Mouse (Mus musculus) liver, adult 2 months (tissue): ENCODE measurements at regions not wholly inside any gene's neighbourhood (a gene's known extent, or its start where the extent isn't known, plus 50 kb on each side); places are given as distances from the start of the nearest gene placed in this dataset.

Source experiments
- DNase-seq: peaks from one replicate; pipeline ENCODE4 v3.0.0-alpha.2; 2011; ENCODE audit warnings: low read depth, low spot score; ENCODE audit errors: extremely low read depth
- H3K27ac ChIP-seq: fragments of 200-500 bp; replicated peaks from 2 replicates; pipeline ENCODE4 v1.5.1; 2012; ENCODE audit warnings: low read depth, mild to moderate bottlenecking, control low read depth, inconsistent platforms, low read length; ENCODE audit not compliant: insufficient read depth
- H3K27me3 ChIP-seq: fragments of 200-500 bp; 2 replicates; pipeline ENCODE4 v1.6.1; 2012; ENCODE audit warnings: mild to moderate bottlenecking, moderate library complexity, low read length, inconsistent platforms; ENCODE audit not compliant: control insufficient read depth, insufficient read depth
- H3K36me3 ChIP-seq: fragments of 200-500 bp; 2 replicates; pipeline ENCODE4 v1.6.1; 2012; ENCODE audit warnings: low read length, inconsistent platforms; ENCODE audit not compliant: control insufficient read depth, insufficient read depth
- H3K4me1 ChIP-seq: fragments of 200-500 bp; 2 replicates; pipeline ENCODE4 v1.6.1; 2011; ENCODE audit warnings: low read length; ENCODE audit not compliant: control insufficient read depth, insufficient read depth
- H3K4me3 ChIP-seq: fragments of 200-500 bp; 2 replicates; pipeline ENCODE4 v1.5.1; 2011; ENCODE audit warnings: low read depth, mild to moderate bottlenecking, control low read depth, low read length, moderate library complexity; ENCODE audit not compliant: insufficient read depth
- H3K79me2 ChIP-seq: fragments of 200-500 bp; 2 replicates; pipeline ENCODE4 v1.6.1; 2012; ENCODE audit warnings: inconsistent platforms, mild to moderate bottlenecking, low read length, moderate library complexity; ENCODE audit not compliant: control insufficient read depth, insufficient read depth
- H3K9ac ChIP-seq: fragments of 200-500 bp; 2 replicates; pipeline ENCODE4 v1.6.1; 2012; ENCODE audit warnings: low read depth, mild to moderate bottlenecking, control low read depth, inconsistent platforms, low read length
- CTCF ChIP-seq: fragments of 200-500 bp; IDR thresholded peaks from 2 replicates; pipeline ENCODE4 v1.5.1; 2011; ENCODE audit warnings: low read depth, low read length, control low read depth
- POLR2A ChIP-seq: fragments of 200-500 bp; IDR thresholded peaks from 2 replicates; pipeline ENCODE4 v1.6.1; 2011; ENCODE audit warnings: low read length, control low read depth; ENCODE audit not compliant: insufficient read depth; ENCODE audit errors: extremely low read depth
- WGBS: fragments of 180-500 bp; shearing (Covaris S2); methylation state at CpG from one replicate; pipeline ENCODE4 v1.1.7; 2018; 5-methylcytosine and 5-hydroxymethylcytosine counted together

GRCm38 (mm10) chr8:92302694-92303093 is 54.7 kb upstream of the Irx5 start:
- WGBS, result 53% methylated on average over 7 of the region's 7 CpGs
- DNase-seq, result no peak
- no peaks in the 10 kb centered on the region for H3K4me1 ChIP-seq

GRCm38 (mm10) chr8:92301029-92301428 is 56.4 kb upstream of the Irx5 start:
- 89% methylated on average over 3 of the region's 3 CpGs for WGBS
- H3K4me3 ChIP-seq, result no peak overlapping the region
- TF ChIP-seq CTCF, result no peak
- TF ChIP-seq POLR2A, result no peak
- H3K9ac ChIP-seq, result no peak overlapping the region
- H3K27ac ChIP-seq, result no peak overlapping the region
- no peaks in the 10 kb centered on the region for H3K79me2 ChIP-seq
- no peaks in the 10 kb centered on the region for H3K27me3 ChIP-seq
- DNase-seq, result no peak
- no peaks in the 10 kb centered on the region for H3K4me1 ChIP-seq
- H3K36me3 ChIP-seq, result no peaks in the 10 kb centered on the region

More at GRCm38 (mm10) chr8:92302694-92303093, 54.7 kb upstream of the Irx5 start:
- Histone ChIP-seq H3K27me3 (no peaks in the 10 kb centered on the region), H3K27ac (no peak overlapping the region), H3K79me2 (no peaks in the 10 kb centered on the region), H3K9ac (no peak overlapping the region), H3K36me3 (no peaks in the 10 kb centered on the region), H3K4me3 (no peak overlapping the region)
- TF ChIP-seq POLR2A, result no peak
- no peak for TF ChIP-seq CTCF

GRCm38 (mm10) chr8:92286841-92287811 is 70.3 kb upstream of the Irx5 start:
- no peaks in the 10 kb centered on the region for H3K36me3 ChIP-seq
- no peak overlapping the region for H3K4me3 ChIP-seq
- no peak overlapping the region for H3K27ac ChIP-seq
- whole genome bisulfite sequencing, result 86% methylated on average over 26 of the region's 26 CpGs
- no peak overlapping the region for H3K9ac ChIP-seq
- no peak for DNase-seq
- H3K79me2 ChIP-seq, result no peaks in the 10 kb centered on the region
- no peaks in the 10 kb centered on the region for H3K27me3 ChIP-seq
- H3K4me1 ChIP-seq, result peaks cover 2% of the 10 kb centered on the region; the same call in 1 of the 2 replicates
- no peak for TF ChIP-seq CTCF
- TF ChIP-seq POLR2A, result no peak

GRCm38 (mm10) chr8:92275755-92276154 is 81.7 kb upstream of the Irx5 start:
- no peaks in the 10 kb centered on the region for H3K36me3 ChIP-seq
- no peaks in the 10 kb centered on the region; the same call in 1 of the 2 replicates for H3K4me1 ChIP-seq
- H3K9ac ChIP-seq, result no peak overlapping the region
- H3K79me2 ChIP-seq, result no peaks in the 10 kb centered on the region
- H3K27ac ChIP-seq, result no peak overlapping the region
- H3K4me3 ChIP-seq, result no peak overlapping the region
- no peaks in the 10 kb centered on the region for H3K27me3 ChIP-seq
- no peak for DNase-seq
- WGBS, result 93% methylated on average over 5 of the region's 5 CpGs
- TF ChIP-seq CTCF, result no peak
- TF ChIP-seq POLR2A, result no peak

GRCm38 (mm10) chr8:92272726-92273125 is 84.7 kb upstream of the Irx5 start:
- Histone ChIP-seq H3K9ac (no peak overlapping the region), H3K79me2 (no peaks in the 10 kb centered on the region), H3K27me3 (0 out of 2 replicates have a peak, but pooled peaks cover 2% of the 10 kb centered on the region), H3K36me3 (no peaks in the 10 kb centered on the region), H3K27ac (0 out of 2 replicates have a peak overlapping the region, but pooled peaks have one; percentile 19), H3K4me3 (no peak overlapping the region), H3K4me1 (no peaks in the 10 kb centered on the region; the same call in 1 of the 2 replicates)
- peak; percentile 77 for DNase-seq
- TF ChIP-seq CTCF (no peak), POLR2A (no peak)
- WGBS, result 29% methylated on average over 1 of the region's 1 CpGs
